Mouse (Mus musculus) bone marrow macrophage, adult 2 months (primary cell): ENCODE data around the gene Lrrc4. TPM values are rescaled to one million over a fixed set of nuclear protein-coding genes. Genes with fewer than 3 reads are reported as not detected.

Source experiments
- H3K27ac ChIP-seq: 2 replicates; pipeline ENCODE4 v1.5.1; 2012; ENCODE audit warnings: low read depth, low read length; ENCODE audit not compliant: insufficient read depth
- H3K4me1 ChIP-seq: 2 replicates; pipeline ENCODE4 v1.6.1; 2012; ENCODE audit warnings: low read length; ENCODE audit not compliant: control insufficient read depth, insufficient read depth
- H3K4me3 ChIP-seq: 2 replicates; pipeline ENCODE4 v1.5.1; 2012; ENCODE audit warnings: mild to moderate bottlenecking, low read length, moderate library complexity; ENCODE audit not compliant: insufficient read depth
- CTCF ChIP-seq: IDR thresholded peaks from 2 replicates; pipeline ENCODE4 v1.5.1; 2012; ENCODE audit warnings: low read depth, mild to moderate bottlenecking, low read length, moderate library complexity
- POLR2A ChIP-seq: IDR thresholded peaks from 2 replicates; pipeline ENCODE4 v1.6.1; 2012; ENCODE audit warnings: mild to moderate bottlenecking, low read depth, low read length, borderline replicate concordance
- polyA plus RNA-seq: library from polyadenylated mRNA; stranded (reverse); fragments of >200 nt; gene quantifications from 2 replicates; pipeline ENCODE4 v1.2.4, GENCODE M21; 2012; ENCODE audit not compliant: missing spikeins, insufficient read depth, insufficient read length

The Lrrc4 gene
- polyA plus RNA-seq, 1 experiment: 0.15 TPM

GRCm38 (mm10) chr6:28789685-28790084 lies 41.9 kb downstream of the Lrrc4 start:
- TF ChIP-seq CTCF: no peak
- no peak for TF ChIP-seq POLR2A
- Histone ChIP-seq H3K27ac (no peak overlapping the region), H3K4me1 (no peaks in the 10 kb centered on the region), H3K4me3 (no peak overlapping the region)

- TF ChIP-seq POLR2A: no peak
- no peak for TF ChIP-seq CTCF
- H3K4me3 ChIP-seq: no peak overlapping the region
- H3K4me1 ChIP-seq: no peaks in the 10 kb centered on the region
- H3K27ac ChIP-seq: no peak overlapping the region
These were observed 44.4 kb downstream of the Lrrc4 start for GRCm38 (mm10) chr6:28787133-28787532.

GRCm38 (mm10) chr6:28785770-28786169 lies 45.8 kb downstream of the Lrrc4 start:
- no peak overlapping the region for H3K27ac ChIP-seq
- no peak overlapping the region for H3K4me3 ChIP-seq
- TF ChIP-seq CTCF (no peak), POLR2A (no peak)
- no peaks in the 10 kb centered on the region for H3K4me1 ChIP-seq

- H3K27ac ChIP-seq: no peak overlapping the region
- H3K4me3 ChIP-seq: no peak overlapping the region
- no peaks in the 10 kb centered on the region for H3K4me1 ChIP-seq
- TF ChIP-seq POLR2A (no peak), CTCF (no peak)
These were observed 47.6 kb downstream of the Lrrc4 start for GRCm38 (mm10) chr6:28783953-28784352.

- H3K4me3 ChIP-seq: no peak overlapping the region
- no peaks in the 10 kb centered on the region for H3K4me1 ChIP-seq
- TF ChIP-seq CTCF (no peak), POLR2A (no peak)
- H3K27ac ChIP-seq: no peak overlapping the region
These were observed 48.4 kb downstream of the Lrrc4 start for GRCm38 (mm10) chr6:28783082-28783647.

GRCm38 (mm10) chr6:28781696-28782095 lies 49.9 kb downstream of the Lrrc4 start:
- TF ChIP-seq POLR2A: no peak
- no peak for TF ChIP-seq CTCF
- Histone ChIP-seq H3K27ac (no peak overlapping the region), H3K4me1 (no peaks in the 10 kb centered on the region)

GRCm38 (mm10) chr6:28771331-28771730 lies 60.2 kb downstream of the Lrrc4 start:
- Histone ChIP-seq H3K27ac (no peak overlapping the region), H3K4me1 (peaks cover 2% of the 10 kb centered on the region; the same call in 1 of the 2 replicates), H3K4me3 (no peak overlapping the region)
- TF ChIP-seq POLR2A (no peak), CTCF (no peak)

More at GRCm38 (mm10) chr6:28781696-28782095, 49.9 kb downstream of the Lrrc4 start:
- no peak overlapping the region for H3K4me3 ChIP-seq

GRCm38 (mm10) chr6:28767891-28768481 lies 63.6 kb downstream of the Lrrc4 start:
- Histone ChIP-seq H3K27ac (no peak overlapping the region), H3K4me3 (no peak overlapping the region), H3K4me1 (peaks cover 2% of the 10 kb centered on the region; the same call in 1 of the 2 replicates)
- no peak for TF ChIP-seq CTCF
- TF ChIP-seq POLR2A: no peak

GRCm38 (mm10) chr6:28766622-28767021 lies 64.9 kb downstream of the Lrrc4 start:
- no peak for TF ChIP-seq POLR2A
- no peak for TF ChIP-seq CTCF
- H3K27ac ChIP-seq: no peak overlapping the region
- peaks cover 2% of the 10 kb centered on the region; the same call in 1 of the 2 replicates for H3K4me1 ChIP-seq
- no peak overlapping the region for H3K4me3 ChIP-seq

GRCm38 (mm10) chr6:28762132-28762775 lies 69.3 kb downstream of the Lrrc4 start:
- H3K27ac ChIP-seq: no peak overlapping the region
- no peak overlapping the region for H3K4me3 ChIP-seq
- no peaks in the 10 kb centered on the region for H3K4me1 ChIP-seq
- TF ChIP-seq CTCF (no peak), POLR2A (no peak)
